Mouse (Mus musculus) kidney, embryonic 16.5 days (tissue): ENCODE measurements at regions not wholly inside any gene's neighbourhood (a gene's known extent, or its start where the extent isn't known, plus 50 kb on each side); places are given as distances from the start of the nearest gene placed in this dataset.

Experiments used
- ATAC-seq: fragments of 200-750 bp; cut with Nextera tagmentation; 2 replicates; pipeline ENCODE4 v1.8.0; 2017; ENCODE audit warnings: moderate TSS enrichment; ENCODE audit not compliant: low FRiP score, low TSS enrichment
- H3K27ac ChIP-seq: fragments of 300-500 bp; sonication (generic); 2 replicates; pipeline ENCODE4 v1.5.1; 2014; ENCODE audit warnings: low read length
- H3K27me3 ChIP-seq: fragments of 300-500 bp; sonication (generic); 2 replicates; pipeline ENCODE4 v1.6.1; 2014; ENCODE audit warnings: low read length, control low read depth, mixed read lengths; ENCODE audit not compliant: insufficient read depth
- H3K36me3 ChIP-seq: fragments of 300-500 bp; sonication (generic); 2 replicates; pipeline ENCODE4 v1.6.1; 2014; ENCODE audit warnings: low read length, control low read depth, mixed read lengths; ENCODE audit not compliant: insufficient read depth
- H3K4me1 ChIP-seq: fragments of 300-500 bp; sonication (generic); 2 replicates; pipeline ENCODE4 v1.6.1; 2014; ENCODE audit warnings: low read length, control low read depth, mixed read lengths; ENCODE audit not compliant: insufficient read depth
- H3K4me2 ChIP-seq: fragments of 300-500 bp; sonication (generic); replicated peaks from 2 replicates; pipeline ENCODE4 v1.6.1; 2014; ENCODE audit warnings: low read depth, low read length
- H3K4me3 ChIP-seq: fragments of 300-500 bp; sonication (generic); 2 replicates; pipeline ENCODE4 v1.5.1; 2014; ENCODE audit warnings: mild to moderate bottlenecking, low read length
- H3K9ac ChIP-seq: fragments of 300-500 bp; sonication (generic); replicated peaks from 2 replicates; pipeline ENCODE4 v1.6.1; 2014; ENCODE audit warnings: low read length
- H3K9me3 ChIP-seq: fragments of 300-500 bp; sonication (generic); 2 replicates; pipeline ENCODE4 v1.6.1; 2016; ENCODE audit warnings: low read length, control low read depth
- WGBS: fragments of 180-500 bp; shearing (Covaris S2); extraction: QIAGEN DNeasy Blood & Tissue Kit; methylation state at CpG from one replicate; pipeline ENCODE4 v1.1.7; 2014; 5-methylcytosine and 5-hydroxymethylcytosine counted together

DNA sequence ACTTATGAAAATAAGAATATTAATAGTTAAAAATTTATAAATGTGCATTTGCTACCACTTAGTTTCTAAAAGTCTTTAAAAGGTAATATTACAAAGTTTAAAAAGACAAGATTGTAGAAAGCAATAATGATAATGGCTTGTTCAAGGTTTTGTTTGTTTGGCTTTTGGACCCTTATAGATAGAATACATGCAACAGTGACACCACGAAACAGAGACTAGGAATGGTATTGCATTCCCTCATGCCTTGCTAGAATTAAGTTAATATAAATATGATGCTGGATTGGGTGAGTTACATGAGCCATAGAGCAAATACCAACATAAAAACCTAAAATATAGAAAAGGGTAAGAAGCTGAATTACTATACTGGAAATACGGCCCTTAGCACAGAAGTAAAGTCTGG, 186.9 kb upstream of the Tars start:
- no peak overlapping the region for H3K4me3 ChIP-seq
- H3K4me2 ChIP-seq: no peak overlapping the region
- ATAC-seq: no peak
- no peaks in the 10 kb centered on the region for H3K4me1 ChIP-seq
- no peaks in the 10 kb centered on the region for H3K27me3 ChIP-seq
- 89% methylated on average over 2 of the region's 2 CpGs for WGBS
- H3K27ac ChIP-seq: no peak overlapping the region
- no peaks in the 10 kb centered on the region for H3K9me3 ChIP-seq
- no peak overlapping the region for H3K9ac ChIP-seq
- H3K36me3 ChIP-seq: no peaks in the 10 kb centered on the region

DNA sequence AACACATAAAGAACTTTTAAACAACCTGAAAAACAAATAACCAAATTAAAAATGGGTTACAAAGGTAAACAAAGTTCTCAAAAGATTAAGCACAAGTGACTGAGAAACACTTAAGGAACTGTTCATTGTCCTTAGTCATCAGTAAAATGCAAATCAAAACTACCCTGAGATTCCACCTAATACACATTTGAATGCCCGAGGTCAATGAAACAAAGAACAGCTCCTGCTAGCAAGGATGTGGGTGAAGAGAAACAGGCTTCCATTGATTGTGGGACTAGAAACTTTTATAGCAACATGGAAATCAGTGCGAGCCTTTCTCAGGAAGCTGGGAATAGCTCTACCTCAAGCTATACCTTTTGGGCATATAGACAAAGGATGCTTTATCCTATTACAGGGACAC, 184.7 kb upstream of the Tars start:
- H3K27ac ChIP-seq: no peak overlapping the region
- H3K9ac ChIP-seq: no peak overlapping the region
- WGBS: 66% methylated on average over 2 of the region's 2 CpGs
- H3K9me3 ChIP-seq: no peaks in the 10 kb centered on the region
- H3K4me2 ChIP-seq: no peak overlapping the region
- no peaks in the 10 kb centered on the region for H3K4me1 ChIP-seq
- H3K4me3 ChIP-seq: no peak overlapping the region
- no peaks in the 10 kb centered on the region for H3K36me3 ChIP-seq
- no peaks in the 10 kb centered on the region for H3K27me3 ChIP-seq
- ATAC-seq: no peak

DNA sequence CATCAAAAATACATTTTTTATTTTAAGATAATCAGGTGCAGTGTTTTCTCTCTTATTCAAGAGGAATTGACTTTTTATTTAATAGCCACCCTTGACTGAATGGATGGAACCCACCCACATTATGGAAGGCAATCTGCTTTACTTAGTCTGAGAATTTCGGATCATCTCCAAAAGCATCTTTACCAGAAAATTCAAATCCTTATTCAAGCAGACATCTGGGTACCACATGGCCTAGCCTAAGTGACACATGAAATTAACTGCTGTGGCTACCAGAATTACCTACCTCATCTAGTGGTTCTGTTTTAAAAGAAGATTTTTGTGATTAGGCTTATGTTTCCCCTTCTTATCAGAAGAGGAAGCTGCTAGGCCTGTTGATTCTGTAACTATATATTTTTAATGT, 178.9 kb upstream of the Tars start:
- no peaks in the 10 kb centered on the region for H3K4me1 ChIP-seq
- no peak for ATAC-seq
- no peaks in the 10 kb centered on the region for H3K36me3 ChIP-seq
- H3K27me3 ChIP-seq: no peaks in the 10 kb centered on the region
- H3K4me3 ChIP-seq: no peak overlapping the region
- WGBS: 92% methylated on average over 1 of the region's 1 CpGs
- no peak overlapping the region for H3K27ac ChIP-seq
- H3K4me2 ChIP-seq: no peak overlapping the region
- no peak overlapping the region for H3K9ac ChIP-seq
- H3K9me3 ChIP-seq: no peaks in the 10 kb centered on the region

DNA sequence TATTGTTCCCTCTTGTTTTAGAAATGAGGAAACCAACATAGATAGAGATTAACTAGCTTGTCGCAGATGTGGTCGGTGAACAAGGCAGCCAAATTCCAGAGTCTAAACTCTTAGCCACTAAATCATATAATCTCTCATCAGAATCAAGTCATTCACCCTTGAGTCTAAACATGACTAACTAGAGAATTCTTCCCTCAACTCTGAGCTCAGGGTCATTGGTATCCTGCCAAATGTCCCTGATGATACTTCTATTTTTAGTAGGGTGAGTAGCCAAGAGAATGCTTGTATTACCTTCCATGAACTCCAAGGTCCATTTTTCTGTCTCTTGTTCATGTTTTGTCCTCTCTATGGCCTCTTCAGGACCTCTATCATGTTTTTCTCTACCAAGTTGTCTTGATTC, 174.9 kb upstream of the Tars start:
- Histone ChIP-seq H3K36me3 (no peaks in the 10 kb centered on the region), H3K9ac (no peak overlapping the region), H3K27me3 (no peaks in the 10 kb centered on the region), H3K4me1 (peaks cover 4% of the 10 kb centered on the region; the same call in 1 of the 2 replicates), H3K27ac (no peak overlapping the region), H3K9me3 (no peaks in the 10 kb centered on the region), H3K4me2 (no peak overlapping the region), H3K4me3 (no peak overlapping the region)
- ATAC-seq: no peak
- 66% methylated on average over 2 of the region's 2 CpGs for WGBS

DNA sequence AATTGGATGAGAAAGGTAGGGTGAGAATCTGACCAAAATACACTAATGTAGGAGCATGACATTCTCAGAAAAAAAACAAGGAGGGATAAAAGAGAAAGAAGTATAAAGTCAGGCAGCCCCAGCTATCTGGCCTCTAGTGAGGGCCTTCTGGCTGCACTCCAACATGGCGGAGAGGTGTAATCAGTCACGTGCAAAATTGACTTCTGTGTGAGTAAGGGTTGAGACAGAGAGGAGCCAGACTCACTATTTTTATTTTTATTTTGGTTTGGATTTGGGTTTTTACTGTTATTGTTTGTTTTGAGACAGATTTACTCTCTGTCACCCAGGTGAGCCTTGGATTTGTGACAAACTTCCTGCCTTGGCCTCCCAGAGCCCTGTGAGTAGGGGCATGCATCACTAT, 174.0 kb upstream of the Tars start:
- Histone ChIP-seq H3K4me2 (no peak overlapping the region), H3K4me3 (no peak overlapping the region), H3K4me1 (peaks cover 4% of the 10 kb centered on the region; the same call in 1 of the 2 replicates), H3K27ac (no peak overlapping the region), H3K36me3 (no peaks in the 10 kb centered on the region), H3K27me3 (no peaks in the 10 kb centered on the region), H3K9ac (no peak overlapping the region), H3K9me3 (no peaks in the 10 kb centered on the region)
- ATAC-seq: no peak
- WGBS: 40% methylated on average over 2 of the region's 2 CpGs

DNA sequence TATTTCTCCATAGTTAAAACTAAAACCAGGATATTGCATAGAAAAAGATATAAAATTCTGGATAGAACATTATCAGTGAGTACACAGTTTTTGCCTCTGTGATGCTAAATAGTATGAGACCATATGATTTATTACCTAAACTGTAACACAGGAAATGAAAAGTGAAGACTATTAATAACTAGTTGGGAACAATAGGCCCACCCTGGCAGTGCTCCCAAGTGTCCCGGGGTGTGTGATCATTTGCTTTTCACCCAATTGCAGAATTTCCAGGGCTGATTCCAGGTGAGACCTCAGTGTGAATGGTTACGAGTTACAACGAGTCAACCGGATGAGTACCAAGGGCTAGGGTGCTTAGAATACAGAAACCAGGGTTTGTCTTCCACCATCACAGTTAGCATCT, 172.6 kb upstream of the Tars start:
- Histone ChIP-seq H3K4me3 (no peak overlapping the region), H3K36me3 (no peaks in the 10 kb centered on the region), H3K9me3 (no peaks in the 10 kb centered on the region), H3K4me2 (no peak overlapping the region), H3K27ac (no peak overlapping the region), H3K4me1 (peaks cover 4% of the 10 kb centered on the region; the same call in 1 of the 2 replicates), H3K27me3 (no peaks in the 10 kb centered on the region), H3K9ac (no peak overlapping the region)
- WGBS: 77% methylated on average over 4 of the region's 4 CpGs
- ATAC-seq: no peak

DNA sequence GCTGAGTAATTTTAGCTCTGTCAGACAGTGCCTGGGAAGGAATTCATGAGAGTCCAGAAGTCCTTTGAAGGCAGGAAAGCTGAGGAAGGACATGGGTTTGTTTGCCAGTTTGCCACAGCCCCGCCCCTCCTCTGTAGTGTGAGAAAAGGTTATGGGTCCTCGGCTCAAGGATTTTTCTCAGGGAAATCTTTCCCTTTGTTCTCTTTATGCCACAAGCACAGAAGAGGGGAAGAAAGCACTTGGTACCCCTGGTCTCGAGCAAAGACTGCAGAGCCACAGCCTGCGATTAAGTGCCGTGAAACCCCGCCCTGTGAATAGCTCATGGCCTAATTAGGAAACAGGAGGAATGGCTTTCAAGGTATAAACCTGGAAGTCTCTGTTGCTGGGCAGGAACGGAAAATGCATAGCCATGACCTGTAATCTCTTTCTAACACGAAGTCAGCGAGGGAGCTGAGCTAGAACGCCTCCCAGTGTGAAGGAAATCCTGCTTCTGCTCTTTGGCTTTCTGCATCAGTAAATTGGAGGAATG, 166.1 kb upstream of the Tars start:
- peak overlapping the region; percentile 42 for H3K27ac ChIP-seq
- H3K9me3 ChIP-seq: no peaks in the 10 kb centered on the region
- H3K9ac ChIP-seq: peak overlapping the region; percentile 1; the same call in 1 of the 2 replicates
- no peaks in the 10 kb centered on the region for H3K27me3 ChIP-seq
- peak overlapping the region; percentile 52 for H3K4me2 ChIP-seq
- peak overlapping the region; percentile 7; the same call in 1 of the 2 replicates for H3K4me3 ChIP-seq
- peak; percentile 85 for ATAC-seq
- 11% methylated on average over 10 of the region's 10 CpGs for WGBS
- no peaks in the 10 kb centered on the region for H3K36me3 ChIP-seq
- H3K4me1 ChIP-seq: peaks cover 11% of the 10 kb centered on the region

DNA sequence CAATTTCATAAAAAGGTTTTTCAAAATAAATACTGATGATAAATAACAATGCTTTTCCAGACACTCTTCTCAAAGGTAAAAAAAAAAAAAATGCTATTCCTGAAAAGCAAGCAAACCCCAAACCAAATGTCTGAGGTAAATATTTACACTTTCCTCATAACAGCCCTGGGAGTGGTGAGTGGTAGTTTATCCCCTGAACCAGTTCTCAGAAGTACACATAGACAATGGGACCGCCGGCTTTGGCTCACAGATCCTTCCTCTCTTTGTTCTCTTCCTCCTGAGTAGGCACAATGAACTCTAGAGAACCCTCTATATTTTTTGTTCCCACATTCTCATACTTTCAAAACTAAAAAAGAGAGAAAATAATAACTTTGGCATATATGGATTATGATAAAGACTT, 153.1 kb upstream of the Tars start:
- Histone ChIP-seq H3K4me3 (no peak overlapping the region), H3K27me3 (no peaks in the 10 kb centered on the region), H3K36me3 (no peaks in the 10 kb centered on the region), H3K4me2 (no peak overlapping the region), H3K27ac (no peak overlapping the region), H3K4me1 (no peaks in the 10 kb centered on the region), H3K9ac (no peak overlapping the region), H3K9me3 (no peaks in the 10 kb centered on the region)
- WGBS: 75% methylated on average over 2 of the region's 2 CpGs
- ATAC-seq: no peak

DNA sequence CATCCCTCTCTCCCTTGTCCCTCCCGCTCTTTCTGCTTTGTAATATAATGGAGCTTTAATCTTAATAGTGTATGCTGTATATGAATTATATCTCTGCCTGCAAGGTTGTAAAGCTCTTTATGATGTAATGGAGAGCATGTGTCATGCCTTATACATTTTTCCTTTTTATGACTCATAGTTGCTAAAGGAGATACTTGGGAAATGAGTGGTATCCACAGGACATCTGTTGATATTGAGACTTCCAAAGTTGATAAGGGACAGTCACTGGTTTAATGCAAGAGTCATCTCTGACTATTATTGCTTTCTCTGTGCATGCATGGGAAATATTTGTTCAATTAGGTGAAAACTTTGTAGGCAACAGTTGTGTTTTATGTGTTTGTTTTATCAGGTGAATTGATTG, 152.6 kb upstream of the Tars start:
- H3K9ac ChIP-seq: no peak overlapping the region
- no peaks in the 10 kb centered on the region for H3K4me1 ChIP-seq
- H3K4me3 ChIP-seq: no peak overlapping the region
- WGBS: 86% methylated on average over 1 of the region's 1 CpGs
- no peaks in the 10 kb centered on the region for H3K36me3 ChIP-seq
- H3K27me3 ChIP-seq: no peaks in the 10 kb centered on the region
- no peak overlapping the region for H3K4me2 ChIP-seq
- no peak for ATAC-seq
- H3K9me3 ChIP-seq: no peaks in the 10 kb centered on the region
- no peak overlapping the region for H3K27ac ChIP-seq

DNA sequence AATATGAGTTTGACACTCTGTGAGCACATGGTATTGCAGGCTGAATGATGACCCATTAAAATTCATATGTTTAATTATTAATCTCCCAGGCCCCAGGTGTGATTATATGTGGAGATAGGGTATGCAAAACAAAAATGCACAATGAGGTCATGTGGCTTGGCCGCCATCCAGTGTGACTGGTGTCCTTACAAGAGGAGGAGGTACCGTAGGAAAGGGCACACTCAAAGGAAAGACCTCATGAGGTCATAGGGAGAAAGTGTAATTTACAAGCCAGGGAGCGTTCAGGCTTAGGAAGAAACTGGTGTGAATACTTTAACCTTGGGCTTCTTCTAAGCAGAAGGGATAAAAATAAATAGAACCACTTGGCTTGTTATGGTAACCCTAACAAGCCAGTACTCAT, 140.0 kb upstream of the Tars start:
- Histone ChIP-seq H3K36me3 (no peaks in the 10 kb centered on the region), H3K4me3 (no peak overlapping the region), H3K27me3 (no peaks in the 10 kb centered on the region), H3K4me2 (no peak overlapping the region), H3K4me1 (peaks cover 6% of the 10 kb centered on the region), H3K9ac (no peak overlapping the region), H3K27ac (0 out of 2 replicates have a peak overlapping the region, but pooled peaks have one; percentile 11), H3K9me3 (no peaks in the 10 kb centered on the region)
- WGBS: 26% methylated on average over 3 of the region's 3 CpGs
- peak; percentile 89 for ATAC-seq
